Mouse (Mus musculus) liver, embryonic 14.5 days (tissue): ENCODE measurements at regions not wholly inside any gene's neighbourhood (a gene's known extent, or its start where the extent isn't known, plus 50 kb on each side); places are given as distances from the start of the nearest gene placed in this dataset.

Experiments used
- ATAC-seq: fragments of 200-750 bp; cut with Nextera tagmentation; 2 replicates; pipeline ENCODE4 v1.8.0; 2017; ENCODE audit warnings: moderate number of reproducible peaks, mild to moderate bottlenecking, moderate library complexity; ENCODE audit not compliant: insufficient read depth
- DNase-seq, 3 experiments: peaks; one replicate each; pipeline ENCODE4 v3.0.0-alpha.2; 2012 to 2013; ENCODE audit warnings: low read depth in 3 of 3, low spot score in 3 of 3
- H3K27ac ChIP-seq: fragments of 300-500 bp; sonication (generic); 2 replicates; pipeline ENCODE4 v1.5.1; 2014; ENCODE audit warnings: moderate library complexity, mild to moderate bottlenecking, control low read depth, inconsistent platforms
- H3K27me3 ChIP-seq: fragments of 300-500 bp; sonication (generic); 2 replicates; pipeline ENCODE4 v1.6.1; 2014; ENCODE audit warnings: mild to moderate bottlenecking, low read length, moderate library complexity; ENCODE audit not compliant: control insufficient read depth, insufficient read depth
- H3K36me3 ChIP-seq: fragments of 300-500 bp; sonication (generic); replicated peaks from 2 replicates; pipeline ENCODE4 v1.6.1; 2014; ENCODE audit warnings: low read depth; ENCODE audit not compliant: control insufficient read depth, insufficient read depth
- H3K4me1 ChIP-seq, 2 experiments: fragments of 200-500 bp in 1 of 2; fragments of 300-500 bp in 1 of 2; sonication (generic) in 1 of 2; replicated peaks; 2 replicates each; pipeline ENCODE4 v1.6.1; 2012 to 2014; ENCODE audit warnings: antibody characterized with exemption in 1 of 2, inconsistent platforms in 1 of 2, low read length in 1 of 2; ENCODE audit not compliant: control insufficient read depth in 2 of 2, insufficient read depth in 2 of 2
- H3K4me2 ChIP-seq: fragments of 300-500 bp; sonication (generic); 2 replicates; pipeline ENCODE4 v1.6.1; 2014; ENCODE audit warnings: low read depth, mild to moderate bottlenecking, control low read depth, moderate library complexity
- H3K4me3 ChIP-seq, 2 experiments: fragments of 200-500 bp in 1 of 2; fragments of 300-500 bp in 1 of 2; sonication (generic) in 1 of 2; 2 replicates each; pipeline ENCODE4 v1.5.1; 2012 to 2014; ENCODE audit warnings: low read depth in 2 of 2, low read length in 2 of 2, mild to moderate bottlenecking in 2 of 2, control low read depth in 1 of 2, inconsistent platforms in 1 of 2, moderate library complexity in 1 of 2; ENCODE audit not compliant: insufficient read depth in 1 of 2
- H3K9ac ChIP-seq: fragments of 300-500 bp; sonication (generic); replicated peaks from 2 replicates; pipeline ENCODE4 v1.6.1; 2014; ENCODE audit warnings: mild to moderate bottlenecking, control low read depth, moderate library complexity
- H3K9me3 ChIP-seq: fragments of 300-500 bp; sonication (generic); 2 replicates; pipeline ENCODE4 v1.6.1; 2016; ENCODE audit warnings: low read length, mixed read lengths; ENCODE audit not compliant: control insufficient read depth
- CTCF ChIP-seq: IDR thresholded peaks from 2 replicates; pipeline ENCODE4 v1.5.1; 2016; ENCODE audit warnings: antibody characterized with exemption, low read depth, control low read depth
- EP300 ChIP-seq: IDR thresholded peaks from 2 replicates; pipeline ENCODE4 v1.6.1; 2016; ENCODE audit warnings: antibody characterized with exemption, low read depth
- WGBS: fragments of 180-500 bp; shearing (Covaris S2); extraction: QIAGEN DNeasy Blood & Tissue Kit; methylation state at CpG from one replicate; pipeline ENCODE4 v1.1.7; 2014; ENCODE audit not compliant: insufficient replicate concordance; 5-methylcytosine and 5-hydroxymethylcytosine counted together

GRCm38 (mm10) chr12:68758263-68759020 is 400.5 kb downstream of the Rps29 start:
- Histone ChIP-seq H3K9ac (no peak overlapping the region), H3K4me1 (no peaks in the 10 kb centered on the region), H3K36me3 (no peaks in the 10 kb centered on the region), H3K27ac (no peak overlapping the region), H3K27me3 (no peaks in the 10 kb centered on the region), H3K4me3 (no peak overlapping the region), H3K4me2 (no peak overlapping the region), H3K9me3 (no peaks in the 10 kb centered on the region)
- WGBS, result 50% methylated on average over 7 of the region's 7 CpGs
- no peak for DNase-seq
- TF ChIP-seq CTCF, result no peak
- no peak for TF ChIP-seq EP300
- no peak for ATAC-seq

- WGBS, result 54% methylated on average over 2 of the region's 2 CpGs
- DNase-seq, result no peak
These were observed 430.1 kb downstream of the Rps29 start for GRCm38 (mm10) chr12:68728882-68729281.

GRCm38 (mm10) chr12:68718946-68719345 is 440.0 kb downstream of the Rps29 start:
- Histone ChIP-seq H3K27ac (no peak overlapping the region), H3K4me2 (no peak overlapping the region), H3K4me3 (no peak overlapping the region), H3K27me3 (no peaks in the 10 kb centered on the region), H3K9me3 (no peaks in the 10 kb centered on the region), H3K4me1 (no peaks in the 10 kb centered on the region), H3K9ac (no peak overlapping the region), H3K36me3 (no peaks in the 10 kb centered on the region)
- TF ChIP-seq EP300 (no peak), CTCF (no peak)
- ATAC-seq, result no peak
- no peak for DNase-seq

More at GRCm38 (mm10) chr12:68728882-68729281, 430.1 kb downstream of the Rps29 start:
- Histone ChIP-seq H3K9me3 (no peaks in the 10 kb centered on the region), H3K4me1 (no peaks in the 10 kb centered on the region), H3K36me3 (no peaks in the 10 kb centered on the region), H3K4me3 (no peak overlapping the region), H3K27ac (no peak overlapping the region), H3K27me3 (no peaks in the 10 kb centered on the region), H3K9ac (no peak overlapping the region), H3K4me2 (no peak overlapping the region)
- TF ChIP-seq EP300, result no peak
- no peak for TF ChIP-seq CTCF
- ATAC-seq, result no peak

GRCm38 (mm10) chr12:68694275-68695267 is 464.4 kb downstream of the Rps29 start:
- 63% methylated on average over 11 of the region's 11 CpGs for WGBS
- no peaks in the 10 kb centered on the region for H3K36me3 ChIP-seq

GRCm38 (mm10) chr12:68688262-68688661 is 470.7 kb downstream of the Rps29 start:
- Histone ChIP-seq H3K4me2 (no peak overlapping the region), H3K9me3 (no peaks in the 10 kb centered on the region), H3K9ac (no peak overlapping the region), H3K36me3 (no peaks in the 10 kb centered on the region), H3K4me3 (no peak overlapping the region), H3K27ac (no peak overlapping the region), H3K4me1 (no peaks in the 10 kb centered on the region), H3K27me3 (no peaks in the 10 kb centered on the region)
- ATAC-seq (no peak), DNase-seq (no peak)
- WGBS, result 70% methylated on average over 3 of the region's 3 CpGs
- no peak for TF ChIP-seq EP300
- no peak for TF ChIP-seq CTCF

More at GRCm38 (mm10) chr12:68694275-68695267, 464.4 kb downstream of the Rps29 start:
- Histone ChIP-seq H3K27ac (no peak overlapping the region), H3K4me2 (no peak overlapping the region), H3K9me3 (no peaks in the 10 kb centered on the region), H3K4me1 (no peaks in the 10 kb centered on the region), H3K9ac (no peak overlapping the region), H3K27me3 (no peaks in the 10 kb centered on the region), H3K4me3 (no peak overlapping the region)
- ATAC-seq (no peak), DNase-seq (no peak)
- TF ChIP-seq CTCF, result no peak
